Mouse (Mus musculus) spleen, postnatal 0 days (tissue): ENCODE data around the gene Fam72a. TPM values are rescaled to one million over a fixed set of nuclear protein-coding genes. Genes with fewer than 3 reads are reported as not detected.

Source experiments
- polyA plus RNA-seq: library from polyadenylated mRNA; unstranded; fragments of >200 nt; fragmentation: Nextera tagmentation; extraction: Ambion mirVana; gene quantifications from 2 replicates; pipeline ENCODE4 v1.2.1, GENCODE M21; 2015

The Fam72a gene
- polyA plus RNA-seq = 1.9 and 2.0 TPM in 2 replicates

GRCm38 (mm10) chr1:131527281-131528080 lies at the start of gene Fam72a, which contains the start of gene Srgap2:
Gene Fam72a (plus strand): TSS chr1:131527903.
Gene Srgap2 (minus strand): TSS chr1:131527352.

Other genes with a start within 250 kb of the Fam72a start
- gene Ikbke, start 248.3 kb upstream of the Fam72a start, polyA plus RNA-seq = 2.9 and 4.4 TPM in 2 replicates
- gene Srgap2, start 551 bp upstream of the Fam72a start, polyA plus RNA-seq = 7.0 and 7.1 TPM in 2 replicates
- gene Avpr1b, start 71.3 kb downstream of the Fam72a start, polyA plus RNA-seq = not detected in 2 replicates
- gene Ctse, start 110.4 kb downstream of the Fam72a start, polyA plus RNA-seq = 184 and 219 TPM in 2 replicates
- 5.3 and 5.9 TPM in 2 replicates for gene Rab7b, start 160.8 kb downstream of the Fam72a start, polyA plus RNA-seq
- gene Slc26a9, start 216.1 kb downstream of the Fam72a start, polyA plus RNA-seq = 0.04 and 0.10 TPM in 2 replicates